Mouse (Mus musculus): ENCODE results near the gene Irak3.

Irak3 gene

GRCm38 (mm10) chr10:120202467-120203250, 729 bp upstream of the Irak3 start:
- peak; percentile 7 for DNase-seq

- DNase-seq = peak; percentile 71
Measured at GRCm38 (mm10) chr10:120201131-120201921, 604 bp downstream of the Irak3 start, which contains the start of gene Tmbim4. Gene Tmbim4, plus strand, starts transcription at chr10:120201590.

DNA sequence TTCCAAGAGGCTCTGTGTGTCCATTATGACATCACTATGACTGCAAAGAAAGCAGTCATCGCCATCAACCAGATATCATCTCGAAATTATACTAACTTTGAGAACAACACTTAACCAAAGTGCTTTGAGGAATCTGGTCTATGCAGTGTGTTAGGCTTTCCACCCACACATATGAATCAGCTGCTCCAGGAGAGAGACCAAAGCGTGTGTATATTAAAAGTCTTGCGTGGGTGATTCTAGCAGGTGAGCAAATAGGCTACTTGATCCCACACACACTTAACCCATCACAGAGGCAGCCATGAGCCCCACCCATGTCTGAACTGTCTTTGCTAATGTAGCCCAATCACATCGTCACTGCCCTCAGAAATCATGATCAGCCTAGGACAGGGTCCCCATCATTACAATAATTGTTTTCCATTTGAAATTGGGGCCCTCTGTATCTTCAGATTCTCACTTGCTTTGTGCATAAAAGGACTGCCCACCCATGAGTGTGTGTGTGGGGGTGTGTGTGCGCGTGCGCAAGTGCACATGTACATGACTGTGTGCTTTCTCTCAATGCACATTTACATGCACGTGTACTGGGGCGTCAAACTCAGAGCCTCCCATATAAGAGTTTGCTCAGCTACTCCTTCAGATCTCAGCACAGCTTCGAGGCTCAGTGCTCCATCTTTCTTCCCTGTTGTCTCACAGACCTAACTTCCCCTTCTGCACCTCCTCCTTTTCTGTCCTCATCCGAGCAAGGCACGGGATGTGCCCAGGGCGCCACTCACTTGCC, 4.7 kb downstream of the Irak3 start:
- no peak for DNase-seq

DNA sequence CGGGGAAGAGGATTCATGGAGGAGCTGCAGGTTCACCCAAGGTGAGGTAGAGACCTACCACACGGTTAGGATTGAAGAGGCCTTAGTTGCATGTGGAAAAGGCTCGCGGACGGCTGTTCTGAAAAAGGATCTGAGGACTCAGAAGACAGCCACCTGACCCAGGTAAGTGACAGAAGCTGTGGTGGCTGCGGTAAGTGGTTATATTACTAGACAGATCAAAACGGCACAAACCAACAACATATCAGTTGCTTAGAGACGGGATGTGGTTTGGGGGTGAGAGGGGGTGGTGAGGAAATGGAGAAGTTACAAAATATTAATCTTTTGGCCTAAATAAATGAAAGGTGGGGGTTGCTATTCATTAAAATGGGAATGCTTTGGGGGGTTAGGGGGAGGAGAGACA, 8.7 kb downstream of the Irak3 start:
- DNase-seq = peak; percentile 21

DNA sequence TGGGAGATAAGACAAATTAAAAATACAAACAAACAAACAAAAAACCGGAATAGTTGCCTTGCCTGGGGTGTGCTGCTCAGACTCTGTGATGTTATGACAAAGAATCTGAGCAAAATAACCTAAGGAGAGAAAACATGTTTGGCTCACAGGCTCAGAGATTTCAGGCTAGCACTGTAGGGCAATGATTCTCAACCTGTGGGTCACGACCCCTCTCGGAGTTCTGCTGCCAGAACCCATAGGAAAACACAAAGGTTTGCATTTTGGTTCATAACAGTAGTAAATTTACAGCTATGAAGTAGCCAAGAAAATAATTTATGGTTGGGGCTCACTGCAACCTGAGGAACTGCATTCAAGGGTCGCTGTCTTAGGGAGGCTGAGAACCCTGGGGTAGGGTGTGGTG, 9.7 kb downstream of the Irak3 start:
- DNase-seq = no peak

GRCm38 (mm10) chr10:120191165-120191564, 10.8 kb downstream of the Irak3 start:
- no peak for DNase-seq

DNA sequence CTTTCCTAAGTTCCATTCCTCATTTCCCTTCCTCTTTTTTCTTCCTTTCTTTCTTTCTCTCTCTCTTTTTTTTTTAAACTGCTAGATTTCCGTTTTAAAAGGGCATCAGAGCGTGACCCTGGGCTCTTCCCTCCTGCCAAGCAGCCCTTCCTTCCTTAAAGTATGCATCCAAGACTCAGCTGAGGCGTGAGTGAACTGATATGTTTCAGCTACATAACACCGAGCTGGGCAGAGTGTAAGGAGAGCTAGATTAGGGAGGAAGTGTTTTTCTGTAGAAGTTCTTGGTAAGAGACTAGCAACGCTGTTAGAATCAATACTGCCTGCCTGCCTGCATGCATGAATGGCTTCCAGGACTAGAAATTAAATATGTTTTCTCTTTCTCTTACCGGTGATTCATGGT, 12.1 kb downstream of the Irak3 start:
- DNase-seq = no peak

DNA sequence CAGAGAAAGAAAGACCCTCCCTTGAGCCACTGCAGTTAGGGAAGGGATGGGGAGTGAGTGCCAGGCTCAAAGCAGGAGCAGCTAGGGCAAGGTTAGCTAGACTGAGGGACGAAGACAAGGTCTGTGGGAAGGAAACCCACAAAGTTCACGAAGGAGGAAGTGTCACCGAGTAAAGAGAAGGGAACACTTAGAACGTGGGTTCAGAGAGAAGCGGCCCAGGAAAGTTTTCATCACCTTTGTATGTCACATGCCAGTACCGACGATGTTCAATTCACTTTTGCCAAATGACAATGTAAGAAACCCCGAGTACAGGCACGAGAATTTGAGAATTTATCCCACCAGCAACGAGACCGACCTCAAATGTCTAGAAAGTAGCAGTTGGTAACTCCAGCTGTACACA, 12.7 kb downstream of the Irak3 start:
- no peak for DNase-seq

GRCm38 (mm10) chr10:120188513-120188912, 13.4 kb downstream of the Irak3 start:
- DNase-seq = no peak

GRCm38 (mm10) chr10:120183342-120183741, 18.6 kb downstream of the Irak3 start:
- DNase-seq = no peak

GRCm38 (mm10) chr10:120182887-120183286, 19.0 kb downstream of the Irak3 start:
- no peak for DNase-seq

DNA sequence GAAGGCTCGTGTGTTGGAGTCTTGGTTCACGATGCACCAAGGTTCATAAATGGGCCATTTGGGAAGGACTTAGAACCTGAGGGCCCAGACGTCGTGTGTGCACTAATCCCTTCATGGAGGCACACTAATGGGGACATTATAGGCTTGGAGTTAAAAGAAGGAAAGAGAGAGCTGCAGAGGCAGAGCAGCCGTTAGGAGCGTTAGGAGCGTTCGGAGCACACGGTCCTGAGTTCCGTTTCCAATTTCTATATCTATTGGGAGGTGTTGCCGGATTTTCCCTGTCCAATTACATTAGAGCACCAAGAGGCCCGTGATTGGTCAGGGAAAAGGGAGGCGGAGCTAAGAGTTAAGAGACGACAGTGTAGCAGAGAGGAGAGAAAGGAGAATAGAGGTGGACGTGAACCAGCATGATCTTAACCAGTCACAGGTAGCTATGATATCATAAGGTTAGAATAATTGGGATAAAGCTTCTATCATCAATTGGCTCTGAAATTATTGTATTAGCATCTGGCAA, 27.7 kb downstream of the Irak3 start:
- DNase-seq = no peak

- no peak for DNase-seq
Measured at GRCm38 (mm10) chr10:120171340-120171739, 30.6 kb downstream of the Irak3 start.

GRCm38 (mm10) chr10:120170277-120170676, 31.7 kb downstream of the Irak3 start:
- DNase-seq = no peak

DNA sequence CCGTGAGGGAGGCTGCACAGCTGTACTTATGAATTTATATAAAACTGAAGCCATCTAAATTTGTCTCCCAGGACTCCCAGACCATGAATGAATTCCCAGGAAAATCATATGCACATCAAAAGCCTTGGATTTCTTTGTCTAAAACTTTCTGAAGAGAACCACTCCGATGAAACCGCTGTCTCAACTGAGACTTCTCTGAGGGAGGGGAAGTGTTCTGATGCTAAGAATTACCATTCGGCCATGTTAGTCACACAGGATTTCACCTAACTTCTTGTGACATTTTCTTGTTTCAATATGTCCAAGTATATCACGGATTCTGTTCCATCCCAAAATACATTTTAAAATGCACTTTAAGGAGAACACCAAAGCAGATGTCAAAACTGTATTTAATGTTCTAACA, 32.1 kb downstream of the Irak3 start:
- DNase-seq = no peak

- no peak for DNase-seq
Measured at GRCm38 (mm10) chr10:120169064-120169463, 32.9 kb downstream of the Irak3 start.

DNA sequence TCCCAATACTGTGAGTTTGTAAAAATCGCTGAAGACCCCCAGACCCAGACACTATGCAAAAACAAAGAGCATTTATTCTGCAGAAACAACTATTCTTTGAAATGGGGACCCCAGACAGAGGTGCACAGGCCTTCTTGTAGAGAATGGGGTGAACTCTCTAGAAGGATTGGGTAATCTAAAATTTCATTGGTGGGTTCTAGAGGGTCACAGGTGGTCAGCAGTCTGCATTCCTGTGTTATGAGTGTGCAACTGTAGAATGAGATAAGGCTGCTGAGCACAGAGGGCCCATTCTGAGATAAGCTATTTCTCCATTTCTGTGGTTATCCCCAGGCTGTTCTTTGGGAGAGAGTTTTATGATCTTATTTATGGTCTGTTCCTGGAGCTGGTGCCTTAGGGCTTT, 33.9 kb downstream of the Irak3 start:
- no peak for DNase-seq

DNA sequence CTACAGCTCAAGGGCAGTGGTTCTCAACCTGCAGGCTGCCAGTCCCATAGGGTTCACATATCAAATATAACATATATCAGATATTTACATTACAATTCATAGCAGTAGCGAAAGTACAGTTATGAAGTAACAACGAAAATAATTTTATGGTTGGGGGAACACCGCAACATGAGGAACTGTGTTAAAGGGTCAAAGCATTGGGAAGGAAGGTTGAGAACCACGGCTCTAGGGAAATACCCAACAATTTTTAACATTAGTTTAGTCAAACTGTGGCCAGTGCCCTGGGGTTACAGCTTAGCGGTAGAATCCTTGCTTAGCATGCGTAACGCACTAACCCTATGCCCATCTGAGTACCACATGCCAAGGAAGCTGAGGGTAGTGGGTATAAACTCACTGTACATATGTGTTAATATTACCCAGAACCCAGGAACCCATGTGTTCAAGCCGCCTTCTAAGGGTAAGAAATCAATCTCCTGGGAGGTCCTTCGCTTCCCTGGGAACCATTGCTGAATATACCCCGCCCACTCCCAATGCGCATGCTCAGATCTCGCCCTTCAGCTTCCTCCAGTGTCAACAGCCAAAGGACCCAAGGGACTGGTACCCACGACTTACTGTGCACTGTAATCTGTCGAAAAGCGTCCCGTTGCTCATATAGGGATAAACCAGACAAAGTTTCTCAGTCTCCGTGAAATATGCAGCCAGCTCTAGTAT, 36.0 kb downstream of the Irak3 start:
- DNase-seq = no peak

- DNase-seq = no peak
Measured at GRCm38 (mm10) chr10:120164931-120165792, 36.8 kb downstream of the Irak3 start.

- DNase-seq = no peak
Measured at GRCm38 (mm10) chr10:120163490-120163889, 38.4 kb downstream of the Irak3 start.

DNA sequence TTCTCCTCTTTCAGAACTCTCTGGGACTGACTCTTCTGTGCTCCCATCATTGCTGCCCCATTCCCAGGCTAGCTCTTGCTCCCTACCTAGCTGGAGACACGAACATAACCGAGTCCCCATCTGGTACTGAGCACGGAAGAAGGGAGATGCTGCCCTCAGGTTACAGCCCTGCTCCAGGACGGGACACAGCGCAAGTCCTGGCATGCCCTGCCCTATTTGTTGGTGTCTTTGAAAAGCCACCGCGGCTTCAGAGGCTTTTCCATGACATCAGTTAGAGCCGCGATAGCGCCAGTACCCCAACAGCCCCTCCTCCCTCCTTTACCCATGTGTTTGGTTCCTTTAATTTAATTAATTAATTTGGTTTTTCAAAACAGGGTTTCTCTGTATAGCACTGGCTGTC, 39.1 kb downstream of the Irak3 start:
- no peak for DNase-seq

DNA sequence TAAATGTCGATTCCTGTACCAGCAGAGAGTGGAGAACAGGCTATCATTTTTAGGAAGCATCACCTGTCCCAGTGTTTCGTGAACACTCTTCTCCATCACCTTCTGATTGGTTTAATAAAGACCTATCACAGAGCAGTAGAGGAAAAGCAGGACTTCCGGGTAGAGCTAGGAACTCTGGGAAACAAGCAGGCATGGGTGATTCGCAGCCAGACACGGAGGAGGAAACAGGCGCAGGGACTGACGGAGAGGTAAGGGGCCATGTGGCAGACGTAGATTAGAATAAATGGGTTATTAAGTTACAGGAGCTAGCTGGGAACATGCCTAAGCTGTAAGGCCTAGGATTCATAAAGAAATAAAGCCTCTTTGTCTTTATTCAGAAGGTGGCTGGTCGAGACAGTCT, 41.4 kb downstream of the Irak3 start:
- no peak for DNase-seq

Measured in thymus, postnatal 4 days (tissue).